Mouse (Mus musculus) MN1 (cell line): Measurements from ENCODE around the gene Hist1h2af.

Source experiments
- DNase-seq: peaks from one replicate; pipeline ENCODE4 v3.0.0-alpha.2; 2016; ENCODE audit warnings: low spot score

Gene Hist1h2af

GRCm38 (mm10) chr13:23576906-23577639, 43.4 kb downstream of the Hist1h2af start:
- DNase-seq = no peak

- DNase-seq = no peak
These were observed 44.1 kb downstream of the Hist1h2af start for GRCm38 (mm10) chr13:23577835-23578234.

GRCm38 (mm10) chr13:23581408-23582218, 47.9 kb downstream of the Hist1h2af start, which contains the start of gene Hist1h4d:
Gene Hist1h4d, plus strand, starts transcription at chr13:23581598.
- peak; percentile 95 for DNase-seq

- DNase-seq = peak; percentile 27
These were observed 48.7 kb downstream of the Hist1h2af start for GRCm38 (mm10) chr13:23582219-23583056.

GRCm38 (mm10) chr13:23583387-23584068, 49.8 kb downstream of the Hist1h2af start:
- peak; percentile 10 for DNase-seq
